Mouse (Mus musculus) forebrain, embryonic 11.5 days (tissue): Measurements from ENCODE around the gene Mmp2. TPM values are rescaled to one million over a fixed set of nuclear protein-coding genes. Genes with fewer than 3 reads are reported as not detected.
A peak's percentile ranks its signal among the peaks of the same experiment; 100 is the strongest.

Experiments
- ATAC-seq: fragments of 200-750 bp; cut with Nextera tagmentation; replicated peaks from 2 replicates; pipeline ENCODE4 v1.8.0; 2017; ENCODE audit warnings: moderate TSS enrichment; ENCODE audit not compliant: low FRiP score
- DNase-seq: peaks from one replicate; pipeline ENCODE4 v3.0.0-alpha.2; 2017; ENCODE audit warnings: low spot score
- H3K27ac ChIP-seq: fragments of 300-500 bp; sonication (generic); 2 replicates; pipeline ENCODE4 v1.5.1; 2014; ENCODE audit warnings: low read depth, low read length
- H3K27me3 ChIP-seq: fragments of 300-500 bp; sonication (generic); 2 replicates; pipeline ENCODE4 v1.6.1; 2014; ENCODE audit warnings: mild to moderate bottlenecking, low read length, mixed read lengths; ENCODE audit not compliant: control insufficient read depth, insufficient read depth
- H3K36me3 ChIP-seq: fragments of 300-500 bp; sonication (generic); 2 replicates; pipeline ENCODE4 v1.6.1; 2014; ENCODE audit warnings: mild to moderate bottlenecking, low read length, moderate library complexity, mixed read lengths; ENCODE audit not compliant: control insufficient read depth, insufficient read depth
- H3K4me1 ChIP-seq: fragments of 300-500 bp; sonication (generic); replicated peaks from 2 replicates; pipeline ENCODE4 v1.6.1; 2014; ENCODE audit warnings: low read length, mixed read lengths; ENCODE audit not compliant: control insufficient read depth, insufficient read depth
- H3K4me2 ChIP-seq: fragments of 300-500 bp; sonication (generic); 2 replicates; pipeline ENCODE4 v1.6.1; 2014; ENCODE audit warnings: low read depth, mild to moderate bottlenecking, low read length, moderate library complexity, mixed read lengths; ENCODE audit not compliant: severe bottlenecking
- H3K4me3 ChIP-seq: fragments of 300-500 bp; sonication (generic); 2 replicates; pipeline ENCODE4 v1.5.1; 2014; ENCODE audit warnings: low read depth, low read length
- H3K9ac ChIP-seq: fragments of 300-500 bp; sonication (generic); 2 replicates; pipeline ENCODE4 v1.6.1; 2014; ENCODE audit warnings: low read length
- H3K9me3 ChIP-seq: fragments of 300-500 bp; sonication (generic); 2 replicates; pipeline ENCODE4 v1.6.1; 2016; ENCODE audit warnings: low read length, mixed read lengths; ENCODE audit not compliant: control insufficient read depth
- WGBS: fragments of 180-500 bp; shearing (Covaris S2); extraction: QIAGEN DNeasy Blood & Tissue Kit; methylation state at CpG from one replicate; pipeline ENCODE4 v1.1.7; 2014; 5-methylcytosine and 5-hydroxymethylcytosine counted together
- polyA plus RNA-seq: library from polyadenylated mRNA; unstranded; fragments of >200 nt; fragmentation: Nextera tagmentation; extraction: Ambion mirVana; gene quantifications from 2 replicates; pipeline ENCODE4 v1.2.1, GENCODE M21; 2014

Mmp2 gene
- polyA plus RNA-seq, 1 experiment from 2014 or later, result 40.4 TPM

- H3K9me3 ChIP-seq, result no peaks in the 10 kb centered on the region
- H3K27me3 ChIP-seq, result no peaks in the 10 kb centered on the region
- DNase-seq, result no peak
- H3K36me3 ChIP-seq, result no peaks in the 10 kb centered on the region
- no peak overlapping the region for H3K4me2 ChIP-seq
- no peak overlapping the region for H3K27ac ChIP-seq
- H3K4me3 ChIP-seq, result no peak overlapping the region
- 69% methylated on average over 8 of the region's 8 CpGs for WGBS
- ATAC-seq, result no peak
- no peaks in the 10 kb centered on the region for H3K4me1 ChIP-seq
- H3K9ac ChIP-seq, result no peak overlapping the region
These were observed 25.9 kb upstream of the Mmp2 start for GRCm38 (mm10) chr8:92801231-92801630.

GRCm38 (mm10) chr8:92802591-92802990 is 24.5 kb upstream of the Mmp2 start:
- no peak overlapping the region for H3K9ac ChIP-seq
- no peak for DNase-seq
- ATAC-seq, result no peak
- no peak overlapping the region for H3K4me3 ChIP-seq
- H3K27me3 ChIP-seq, result no peaks in the 10 kb centered on the region
- H3K27ac ChIP-seq, result no peak overlapping the region
- no peaks in the 10 kb centered on the region for H3K36me3 ChIP-seq
- H3K9me3 ChIP-seq, result no peaks in the 10 kb centered on the region
- no peak overlapping the region for H3K4me2 ChIP-seq
- whole genome bisulfite sequencing, result 90% methylated on average over 3 of the region's 3 CpGs
- H3K4me1 ChIP-seq, result no peaks in the 10 kb centered on the region

- Histone ChIP-seq H3K9ac (no peak overlapping the region), H3K9me3 (no peaks in the 10 kb centered on the region), H3K4me3 (no peak overlapping the region), H3K27ac (no peak overlapping the region), H3K4me2 (no peak overlapping the region), H3K27me3 (no peaks in the 10 kb centered on the region), H3K36me3 (no peaks in the 10 kb centered on the region), H3K4me1 (no peaks in the 10 kb centered on the region)
- WGBS, result 85% methylated on average over 2 of the region's 2 CpGs
- DNase-seq, result no peak
- no peak for ATAC-seq
These were observed 14.3 kb upstream of the Mmp2 start for GRCm38 (mm10) chr8:92812773-92813172.

GRCm38 (mm10) chr8:92815661-92816060 is 11.4 kb upstream of the Mmp2 start:
- no peak overlapping the region for H3K9ac ChIP-seq
- ATAC-seq, result no peak
- 90% methylated on average over 5 of the region's 5 CpGs for WGBS

GRCm38 (mm10) chr8:92817928-92818818 is 8.9 kb upstream of the Mmp2 start:
- Histone ChIP-seq H3K27me3 (no peaks in the 10 kb centered on the region), H3K27ac (no peak overlapping the region), H3K9ac (no peak overlapping the region), H3K4me1 (no peaks in the 10 kb centered on the region), H3K36me3 (no peaks in the 10 kb centered on the region), H3K9me3 (no peaks in the 10 kb centered on the region), H3K4me3 (no peak overlapping the region), H3K4me2 (no peak overlapping the region)
- DNase-seq (peak; percentile 94), ATAC-seq (peak; percentile 71)
- 28% methylated on average over 6 of the region's 6 CpGs for WGBS

More at GRCm38 (mm10) chr8:92815661-92816060, 11.4 kb upstream of the Mmp2 start:
- H3K4me2 ChIP-seq, result no peak overlapping the region
- H3K27me3 ChIP-seq, result no peaks in the 10 kb centered on the region
- no peaks in the 10 kb centered on the region for H3K9me3 ChIP-seq
- H3K36me3 ChIP-seq, result no peaks in the 10 kb centered on the region
- no peak overlapping the region for H3K27ac ChIP-seq
- no peaks in the 10 kb centered on the region for H3K4me1 ChIP-seq
- no peak for DNase-seq
- H3K4me3 ChIP-seq, result no peak overlapping the region

- Histone ChIP-seq H3K27ac (no peak overlapping the region), H3K4me3 (no peak overlapping the region), H3K4me2 (no peak overlapping the region), H3K9ac (no peak overlapping the region), H3K9me3 (no peaks in the 10 kb centered on the region), H3K27me3 (0 out of 2 replicates have a peak, but pooled peaks cover under 1% of the 10 kb centered on the region), H3K36me3 (no peaks in the 10 kb centered on the region), H3K4me1 (no peaks in the 10 kb centered on the region)
- DNase-seq, result no peak
- ATAC-seq, result no peak
These were observed 5.9 kb upstream of the Mmp2 start for GRCm38 (mm10) chr8:92821151-92821550.

- H3K9ac ChIP-seq, result no peak overlapping the region
- no peak for ATAC-seq
These were observed 4.7 kb upstream of the Mmp2 start for GRCm38 (mm10) chr8:92822386-92822785.

GRCm38 (mm10) chr8:92825991-92826390 is 1.1 kb upstream of the Mmp2 start:
- Histone ChIP-seq H3K4me3 (no peak overlapping the region), H3K4me2 (no peak overlapping the region), H3K9ac (no peak overlapping the region), H3K27ac (no peak overlapping the region), H3K36me3 (no peaks in the 10 kb centered on the region), H3K4me1 (no peaks in the 10 kb centered on the region), H3K27me3 (0 out of 2 replicates have a peak, but pooled peaks cover 3% of the 10 kb centered on the region), H3K9me3 (no peaks in the 10 kb centered on the region)
- WGBS, result 74% methylated on average over 4 of the region's 4 CpGs
- no peak for DNase-seq
- ATAC-seq, result no peak

More at GRCm38 (mm10) chr8:92822386-92822785, 4.7 kb upstream of the Mmp2 start:
- Histone ChIP-seq H3K27ac (no peak overlapping the region), H3K9me3 (no peaks in the 10 kb centered on the region), H3K27me3 (0 out of 2 replicates have a peak, but pooled peaks cover 3% of the 10 kb centered on the region), H3K36me3 (no peaks in the 10 kb centered on the region), H3K4me3 (no peak overlapping the region), H3K4me2 (no peak overlapping the region), H3K4me1 (no peaks in the 10 kb centered on the region)
- 85% methylated on average over 5 of the region's 5 CpGs for WGBS
- DNase-seq, result no peak
